Mouse (Mus musculus) myocyte (in vitro differentiated cells): ENCODE data around the gene Lbp. TPM values are rescaled to one million over a fixed set of nuclear protein-coding genes. Genes with fewer than 3 reads are reported as not detected.

Source experiments
- H3K27me3 ChIP-seq: one replicate; pipeline ENCODE4 v1.6.1; 2011; ENCODE audit not compliant: control insufficient read depth, insufficient read depth, insufficient read length
- H3K36me3 ChIP-seq: one replicate; pipeline ENCODE4 v1.6.1; 2011; ENCODE audit not compliant: control insufficient read depth, insufficient read depth
- H3K4me2 ChIP-seq: one replicate; pipeline ENCODE4 v1.6.1; 2011; ENCODE audit warnings: low read depth, control low read depth
- H3K4me3 ChIP-seq: one replicate; pipeline ENCODE4 v1.5.1; 2011; ENCODE audit warnings: mild to moderate bottlenecking, control low read depth, moderate library complexity
- H3K79me2 ChIP-seq: one replicate; pipeline ENCODE4 v1.6.1; 2011; ENCODE audit not compliant: control insufficient read depth, insufficient read depth
- H3ac ChIP-seq: one replicate; pipeline ENCODE4 v1.6.1; 2011; ENCODE audit not compliant: control insufficient read depth, insufficient read length
- CEBPB ChIP-seq: IDR thresholded peaks from 2 replicates; pipeline ENCODE4 v1.6.1; 2011; ENCODE audit warnings: mild to moderate bottlenecking, moderate library complexity; ENCODE audit not compliant: poor library complexity, insufficient read depth, severe bottlenecking
- E2F4 ChIP-seq: IDR thresholded peaks from one replicate; pipeline ENCODE4 v1.6.1; 2011; ENCODE audit warnings: mild to moderate bottlenecking, control low read depth, moderate library complexity; ENCODE audit not compliant: insufficient read depth
- MAX ChIP-seq: IDR thresholded peaks from one replicate; pipeline ENCODE4 v1.6.1; 2011; ENCODE audit warnings: low read depth, mild to moderate bottlenecking, control low read depth
- MYOD1 ChIP-seq, 3 experiments: IDR thresholded peaks; one replicate each; pipeline ENCODE4 v1.6.1; 2011; ENCODE audit warnings: control low read depth in 2 of 3, low read depth in 2 of 3, mild to moderate bottlenecking in 2 of 3, moderate library complexity in 1 of 3; ENCODE audit not compliant: insufficient read length in 2 of 3, control insufficient read depth in 1 of 3
- MYOG ChIP-seq, 3 experiments: IDR thresholded peaks; one replicate each; pipeline ENCODE4 v1.6.1; 2011; ENCODE audit warnings: control low read depth in 2 of 3, low read depth in 2 of 3, mild to moderate bottlenecking in 2 of 3; ENCODE audit not compliant: insufficient read length in 2 of 3, control insufficient read depth in 1 of 3, insufficient read depth in 1 of 3
- POLR2A ChIP-seq: IDR thresholded peaks from one replicate; pipeline ENCODE4 v1.6.1; 2011; ENCODE audit warnings: low read depth, mild to moderate bottlenecking, control low read depth, moderate library complexity; ENCODE audit not compliant: insufficient read length
- POLR2AphosphoS2 ChIP-seq: IDR thresholded peaks from one replicate; pipeline ENCODE4 v1.6.1; 2011; ENCODE audit warnings: low read depth, control low read depth; ENCODE audit not compliant: insufficient read length
- REST ChIP-seq: IDR thresholded peaks from one replicate; pipeline ENCODE4 v1.6.1; 2011; ENCODE audit warnings: mild to moderate bottlenecking, control low read depth, moderate library complexity; ENCODE audit not compliant: insufficient read depth, insufficient read length
- SRF ChIP-seq: IDR thresholded peaks from one replicate; pipeline ENCODE4 v1.6.1; 2011; ENCODE audit warnings: low read depth; ENCODE audit not compliant: control insufficient read depth, insufficient read length
- TCF12 ChIP-seq: IDR thresholded peaks from one replicate; pipeline ENCODE4 v1.6.1; 2011; ENCODE audit warnings: mild to moderate bottlenecking, control low read depth; ENCODE audit not compliant: poor library complexity, insufficient read depth, severe bottlenecking
- TCF3 ChIP-seq: IDR thresholded peaks from one replicate; pipeline ENCODE4 v1.6.1; 2011; ENCODE audit warnings: low read depth, control low read depth; ENCODE audit not compliant: insufficient read length
- USF1 ChIP-seq: IDR thresholded peaks from one replicate; pipeline ENCODE4 v1.6.1; 2011; ENCODE audit warnings: low read depth, mild to moderate bottlenecking, control low read depth, moderate library complexity
- polyA plus RNA-seq: library from polyadenylated mRNA; unstranded; fragments of >200 nt; fragmentation: generic; extraction: Trizol; gene quantifications from one replicate; pipeline ENCODE4 v1.2.1, GENCODE M21; 2012; ENCODE audit warnings: missing spikeins

The Lbp gene
- polyA plus RNA-seq, 1 experiment, result 0.11 TPM

DNA sequence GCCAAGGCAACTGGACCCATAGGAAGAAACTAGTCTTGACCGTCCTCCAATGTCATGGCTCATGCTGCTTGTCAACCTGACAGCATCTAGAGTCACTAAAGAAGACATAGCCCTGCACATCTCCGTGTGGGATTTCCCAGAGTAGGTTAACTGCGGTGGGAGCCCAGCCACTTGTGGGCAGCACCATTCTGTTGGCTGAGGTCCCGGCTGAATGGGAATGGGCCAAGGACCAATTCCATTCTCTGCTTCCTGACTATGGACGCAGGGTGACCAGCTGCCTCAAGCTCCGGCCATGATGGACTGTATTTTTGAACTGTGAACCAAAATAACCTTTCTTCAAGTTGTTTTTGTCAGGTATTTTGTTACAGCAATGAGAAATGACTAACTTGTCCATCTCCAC is 15.3 kb downstream of the Lbp start:
- H3ac ChIP-seq, result no peak overlapping the region
- no peak overlapping the region for H3K4me2 ChIP-seq
- H3K79me2 ChIP-seq, result no peaks in the 10 kb centered on the region
- H3K4me3 ChIP-seq, result no peak overlapping the region
- no peaks in the 10 kb centered on the region for H3K36me3 ChIP-seq
- TF ChIP-seq TCF3 (no peak), MYOD1 (IDR thresholded peaks at IDR 0.05; ENCODE audit: control insufficient read depth in 1 of 3, insufficient read length in 2 of 3, low read depth in 2 of 3) (no peak), USF1 (no peak), POLR2A (no peak), TCF12 (no peak)
- peaks cover 31% of the 10 kb centered on the region for H3K27me3 ChIP-seq

- Histone ChIP-seq H3ac (no peak overlapping the region), H3K27me3 (peaks cover 38% of the 10 kb centered on the region), H3K79me2 (no peaks in the 10 kb centered on the region), H3K4me3 (no peak overlapping the region), H3K4me2 (no peak overlapping the region), H3K36me3 (no peaks in the 10 kb centered on the region)
- TF ChIP-seq USF1 (no peak), POLR2A (no peak), REST (no peak), SRF (no peak), MYOD1 (IDR thresholded peaks at IDR 0.05; ENCODE audit: control insufficient read depth in 1 of 3, insufficient read length in 2 of 3, low read depth in 2 of 3) (no peak), MAX (no peak), MYOG (IDR thresholded peaks at IDR 0.05; ENCODE audit: control insufficient read depth in 1 of 3, insufficient read depth in 1 of 3, insufficient read length in 2 of 3, low read depth in 2 of 3) (no peak), TCF3 (no peak), E2F4 (no peak), CEBPB (no peak), TCF12 (no peak), POLR2AphosphoS2 (no peak)
Observed at GRCm38 (mm10) chr2:158322845-158323244, 16.6 kb downstream of the Lbp start.

- Histone ChIP-seq H3K36me3 (no peaks in the 10 kb centered on the region), H3K4me3 (no peak overlapping the region), H3ac (no peak overlapping the region), H3K79me2 (no peaks in the 10 kb centered on the region), H3K4me2 (no peak overlapping the region), H3K27me3 (peaks cover 49% of the 10 kb centered on the region)
- TF ChIP-seq REST (no peak), MYOG (IDR thresholded peaks at IDR 0.05; ENCODE audit: control insufficient read depth in 1 of 3, insufficient read depth in 1 of 3, insufficient read length in 2 of 3, low read depth in 2 of 3) (no peak), SRF (no peak), POLR2A (no peak), E2F4 (no peak), USF1 (no peak), TCF12 (no peak), MYOD1 (IDR thresholded peaks at IDR 0.05; ENCODE audit: control insufficient read depth in 1 of 3, insufficient read length in 2 of 3, low read depth in 2 of 3) (no peak), MAX (no peak), POLR2AphosphoS2 (no peak), TCF3 (no peak), CEBPB (no peak)
Observed at GRCm38 (mm10) chr2:158324531-158325190, 18.4 kb downstream of the Lbp start.

DNA sequence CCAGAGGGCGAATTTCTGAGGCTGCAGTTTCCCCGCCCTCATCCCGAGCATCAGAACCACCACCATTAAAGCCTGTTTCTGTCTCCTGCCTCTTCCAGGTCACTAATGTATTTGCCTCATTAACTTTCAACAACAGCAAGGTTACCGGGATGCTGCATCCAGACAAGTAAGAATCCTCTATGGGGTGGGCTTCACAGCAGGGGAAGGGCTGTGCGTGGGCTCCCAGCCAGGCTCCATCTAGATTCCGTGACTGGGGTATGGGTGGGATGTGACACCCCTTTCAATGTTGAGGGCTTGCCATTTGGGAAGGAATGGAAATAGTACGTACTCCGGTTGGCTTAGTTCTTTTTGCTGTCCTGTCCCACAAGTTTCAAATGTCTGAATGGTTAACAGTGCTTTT is 19.3 kb downstream of the Lbp start:
- TF ChIP-seq MAX (no peak), REST (no peak), TCF3 (no peak), CEBPB (no peak), TCF12 (no peak), POLR2A (no peak), MYOD1 (IDR thresholded peaks at IDR 0.05; ENCODE audit: control insufficient read depth in 1 of 3, insufficient read length in 2 of 3, low read depth in 2 of 3) (no peak), USF1 (no peak), POLR2AphosphoS2 (no peak), MYOG (IDR thresholded peaks at IDR 0.05; ENCODE audit: control insufficient read depth in 1 of 3, insufficient read depth in 1 of 3, insufficient read length in 2 of 3, low read depth in 2 of 3) (no peak), SRF (no peak), E2F4 (no peak)
- Histone ChIP-seq H3ac (no peak overlapping the region), H3K4me3 (no peak overlapping the region), H3K27me3 (peaks cover 57% of the 10 kb centered on the region), H3K79me2 (no peaks in the 10 kb centered on the region), H3K4me2 (no peak overlapping the region), H3K36me3 (no peaks in the 10 kb centered on the region)

GRCm38 (mm10) chr2:158334356-158334755 is 28.1 kb downstream of the Lbp start:
- Histone ChIP-seq H3K4me2 (no peak overlapping the region), H3K27me3 (peaks cover 64% of the 10 kb centered on the region), H3K79me2 (no peaks in the 10 kb centered on the region), H3K4me3 (no peak overlapping the region), H3ac (no peak overlapping the region), H3K36me3 (no peaks in the 10 kb centered on the region)
- TF ChIP-seq POLR2A, result no peak
- no peak for TF ChIP-seq E2F4
- TF ChIP-seq MYOG (IDR thresholded peaks at IDR 0.05; ENCODE audit: control insufficient read depth in 1 of 3, insufficient read depth in 1 of 3, insufficient read length in 2 of 3, low read depth in 2 of 3), result no peak
- no peak for TF ChIP-seq TCF3
- TF ChIP-seq CEBPB, result no peak
- no peak for TF ChIP-seq MAX
- no peak for TF ChIP-seq USF1
- no peak for TF ChIP-seq TCF12
